Mouse (Mus musculus) embryonic facial prominence, embryonic 15.5 days (tissue): ENCODE measurements around the gene Tti1. TPM values are rescaled to one million over a fixed set of nuclear protein-coding genes. Genes with fewer than 3 reads are reported as not detected.

Experiments used
- ATAC-seq: fragments of 200-750 bp; cut with Nextera tagmentation; 2 replicates; pipeline ENCODE4 v1.8.0; 2017; ENCODE audit warnings: low read depth, moderate TSS enrichment; ENCODE audit not compliant: insufficient number of reproducible peaks, low FRiP score, low TSS enrichment
- H3K27ac ChIP-seq: fragments of 300-500 bp; sonication (generic); replicated peaks from 2 replicates; pipeline ENCODE4 v1.5.1; 2015; ENCODE audit warnings: mild to moderate bottlenecking, inconsistent platforms
- H3K27me3 ChIP-seq: fragments of 300-500 bp; sonication (generic); 2 replicates; pipeline ENCODE4 v1.6.1; 2015; ENCODE audit warnings: inconsistent platforms
- H3K36me3 ChIP-seq: fragments of 300-500 bp; sonication (generic); 2 replicates; pipeline ENCODE4 v1.6.1; 2015; ENCODE audit warnings: mild to moderate bottlenecking, inconsistent platforms
- H3K4me1 ChIP-seq: fragments of 300-500 bp; sonication (generic); 2 replicates; pipeline ENCODE4 v1.6.1; 2015; ENCODE audit warnings: inconsistent platforms
- H3K4me2 ChIP-seq: fragments of 300-500 bp; sonication (generic); replicated peaks from 2 replicates; pipeline ENCODE4 v1.6.1; 2015; ENCODE audit warnings: mild to moderate bottlenecking, inconsistent platforms
- H3K4me3 ChIP-seq: fragments of 300-500 bp; sonication (generic); replicated peaks from 2 replicates; pipeline ENCODE4 v1.5.1; 2015; ENCODE audit warnings: mild to moderate bottlenecking, inconsistent platforms
- H3K9ac ChIP-seq: fragments of 300-500 bp; sonication (generic); 2 replicates; pipeline ENCODE4 v1.6.1; 2015; ENCODE audit warnings: inconsistent platforms
- H3K9me3 ChIP-seq: fragments of 300-500 bp; sonication (generic); replicated peaks from 2 replicates; pipeline ENCODE4 v1.6.1; 2016; ENCODE audit warnings: inconsistent platforms
- WGBS: fragments of 180-500 bp; shearing (Covaris S2); methylation state at CpG from one replicate; pipeline ENCODE4 v1.1.7; 2015; 5-methylcytosine and 5-hydroxymethylcytosine counted together
- polyA plus RNA-seq: library from polyadenylated mRNA; unstranded; fragments of >200 nt; fragmentation: Nextera tagmentation; extraction: Ambion mirVana; gene quantifications from 2 replicates; pipeline ENCODE4 v1.2.1, GENCODE M21; 2015

Gene Tti1
- polyA plus RNA-seq, 1 experiment from 2014 or later, result 24.6 TPM

GRCm38 (mm10) chr2:157998817-157999216, 29.4 kb downstream of the Tti1 start:
- WGBS, result 66% methylated on average over 3 of the region's 3 CpGs

DNA sequence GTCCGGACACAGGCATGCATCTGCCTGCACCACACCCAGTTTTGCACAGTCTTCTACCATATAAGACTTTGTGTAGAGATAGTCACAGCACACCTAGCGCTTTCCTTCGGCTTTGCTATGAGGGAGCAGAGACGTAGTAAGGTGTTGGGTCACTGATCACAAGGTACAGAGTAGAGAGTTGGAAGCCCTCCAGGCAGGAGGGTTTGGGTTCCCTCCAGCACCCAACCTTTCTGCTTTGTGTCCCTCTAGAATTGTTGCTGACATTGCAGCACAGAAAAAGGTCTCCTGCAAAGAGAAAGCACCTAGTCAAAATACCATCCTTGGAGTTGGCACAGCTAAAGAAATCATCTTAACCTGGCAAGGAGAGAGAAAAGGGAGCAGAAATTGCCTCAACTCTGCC, 35.7 kb downstream of the Tti1 start:
- Histone ChIP-seq H3K36me3 (peaks cover 78% of the 10 kb centered on the region), H3K27me3 (no peaks in the 10 kb centered on the region), H3K4me3 (no peak overlapping the region), H3K9ac (no peak overlapping the region), H3K4me2 (no peak overlapping the region), H3K9me3 (no peaks in the 10 kb centered on the region), H3K4me1 (no peaks in the 10 kb centered on the region), H3K27ac (no peak overlapping the region)
- 87% methylated on average over 4 of the region's 4 CpGs for WGBS
- ATAC-seq, result no peak

More at GRCm38 (mm10) chr2:157998817-157999216, 29.4 kb downstream of the Tti1 start:
- Histone ChIP-seq H3K4me3 (no peak overlapping the region), H3K27ac (no peak overlapping the region), H3K9me3 (no peaks in the 10 kb centered on the region), H3K27me3 (no peaks in the 10 kb centered on the region), H3K4me2 (no peak overlapping the region), H3K4me1 (no peaks in the 10 kb centered on the region), H3K9ac (no peak overlapping the region), H3K36me3 (peaks cover 40% of the 10 kb centered on the region)
- no peak for ATAC-seq

- Histone ChIP-seq H3K9me3 (no peaks in the 10 kb centered on the region), H3K4me3 (no peak overlapping the region), H3K4me1 (no peaks in the 10 kb centered on the region), H3K27ac (no peak overlapping the region), H3K27me3 (no peaks in the 10 kb centered on the region), H3K36me3 (peaks cover 73% of the 10 kb centered on the region), H3K4me2 (no peak overlapping the region), H3K9ac (no peak overlapping the region)
- ATAC-seq, result no peak
- WGBS, result 80% methylated on average over 6 of the region's 6 CpGs
Observed at GRCm38 (mm10) chr2:157991026-157991425, 37.2 kb downstream of the Tti1 start.

DNA sequence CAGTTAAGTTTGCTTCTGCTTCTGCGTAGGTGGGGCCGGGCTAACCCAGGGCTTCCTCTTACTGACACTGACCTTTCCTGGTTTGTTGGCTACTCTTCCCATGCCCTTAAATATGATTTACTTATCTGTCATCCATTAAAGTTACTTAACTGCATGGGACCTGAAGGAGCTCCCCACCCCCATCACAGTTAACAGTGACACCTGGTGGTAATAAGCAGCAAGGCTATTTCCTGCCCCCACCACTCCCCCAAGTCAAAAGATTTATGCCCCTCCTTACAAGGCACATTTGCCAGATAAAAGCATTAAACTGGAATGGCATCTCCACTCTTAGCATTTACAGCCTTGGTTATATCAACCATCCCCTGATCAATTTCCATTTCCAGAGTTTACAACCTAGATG, 38.3 kb downstream of the Tti1 start:
- H3K4me2 ChIP-seq, result no peak overlapping the region
- no peaks in the 10 kb centered on the region for H3K27me3 ChIP-seq
- H3K36me3 ChIP-seq, result peaks cover 62% of the 10 kb centered on the region
- no peak overlapping the region for H3K9ac ChIP-seq
- H3K4me1 ChIP-seq, result no peaks in the 10 kb centered on the region
- no peak overlapping the region for H3K4me3 ChIP-seq
- no peak overlapping the region for H3K27ac ChIP-seq
- no peaks in the 10 kb centered on the region for H3K9me3 ChIP-seq
- ATAC-seq, result no peak
- WGBS, result 87% methylated on average over 2 of the region's 2 CpGs

GRCm38 (mm10) chr2:157988416-157989190, 39.6 kb downstream of the Tti1 start:
- no peak overlapping the region for H3K4me2 ChIP-seq
- H3K4me1 ChIP-seq, result no peaks in the 10 kb centered on the region
- ATAC-seq, result no peak
- H3K9me3 ChIP-seq, result no peaks in the 10 kb centered on the region
- H3K4me3 ChIP-seq, result no peak overlapping the region
- 81% methylated on average over 7 of the region's 7 CpGs for WGBS
- no peak overlapping the region for H3K9ac ChIP-seq
- H3K27me3 ChIP-seq, result no peaks in the 10 kb centered on the region
- no peak overlapping the region for H3K27ac ChIP-seq
- H3K36me3 ChIP-seq, result peaks cover 51% of the 10 kb centered on the region

DNA sequence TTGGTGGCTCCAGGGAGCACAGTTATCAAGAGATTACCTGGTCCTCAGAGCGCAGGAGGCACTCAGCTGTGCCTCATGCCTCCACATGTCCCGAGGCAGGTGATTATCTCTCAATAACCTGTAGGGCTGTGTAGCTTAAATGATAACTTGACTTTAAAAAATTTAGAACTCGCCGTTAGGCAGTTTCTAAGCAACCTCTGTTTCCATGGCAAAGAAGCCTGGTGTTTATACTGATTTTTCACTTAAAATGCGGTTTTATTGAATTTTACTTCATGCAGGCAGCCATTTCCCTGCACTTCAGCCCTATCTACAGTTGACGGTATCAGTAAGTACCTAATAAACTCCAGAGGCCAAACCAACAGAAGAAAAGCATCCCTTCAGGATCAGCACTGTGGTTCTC, 42.0 kb downstream of the Tti1 start:
- H3K4me3 ChIP-seq, result no peak overlapping the region
- H3K27me3 ChIP-seq, result no peaks in the 10 kb centered on the region
- H3K4me2 ChIP-seq, result no peak overlapping the region
- ATAC-seq, result no peak
- H3K36me3 ChIP-seq, result peaks cover 40% of the 10 kb centered on the region
- WGBS, result 77% methylated on average over 6 of the region's 6 CpGs
- no peaks in the 10 kb centered on the region for H3K4me1 ChIP-seq
- H3K27ac ChIP-seq, result no peak overlapping the region
- H3K9me3 ChIP-seq, result no peaks in the 10 kb centered on the region
- no peak overlapping the region for H3K9ac ChIP-seq

- H3K9me3 ChIP-seq, result no peaks in the 10 kb centered on the region
- WGBS, result 82% methylated on average over 4 of the region's 4 CpGs
- H3K27ac ChIP-seq, result no peak overlapping the region
- H3K9ac ChIP-seq, result no peak overlapping the region
- H3K4me2 ChIP-seq, result no peak overlapping the region
- H3K4me3 ChIP-seq, result no peak overlapping the region
- no peaks in the 10 kb centered on the region for H3K27me3 ChIP-seq
- peaks cover 34% of the 10 kb centered on the region for H3K36me3 ChIP-seq
- H3K4me1 ChIP-seq, result no peaks in the 10 kb centered on the region
- ATAC-seq, result no peak
Observed at GRCm38 (mm10) chr2:157985611-157986010, 42.6 kb downstream of the Tti1 start.

DNA sequence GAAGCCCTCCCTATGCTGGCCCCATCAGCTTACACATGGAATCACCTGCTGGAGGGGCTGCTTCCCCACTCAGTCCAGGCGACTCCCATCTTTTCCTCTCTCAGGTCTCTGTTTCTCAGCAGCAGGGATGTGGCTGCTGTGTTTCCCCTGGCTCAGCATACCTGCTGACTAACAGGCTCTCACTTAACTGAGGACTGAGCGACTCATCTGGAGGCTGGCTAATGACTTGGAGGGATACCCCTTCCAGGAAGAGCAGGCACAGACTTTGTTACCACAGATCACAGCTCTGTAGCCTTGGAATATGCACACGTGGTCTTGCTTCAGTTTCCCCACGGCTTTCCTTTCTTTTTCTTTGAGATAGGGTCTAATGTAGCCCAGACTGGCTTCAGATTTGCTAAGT, 45.0 kb downstream of the Tti1 start:
- ATAC-seq, result no peak
- no peaks in the 10 kb centered on the region for H3K4me1 ChIP-seq
- WGBS, result 80% methylated on average over 4 of the region's 4 CpGs

DNA sequence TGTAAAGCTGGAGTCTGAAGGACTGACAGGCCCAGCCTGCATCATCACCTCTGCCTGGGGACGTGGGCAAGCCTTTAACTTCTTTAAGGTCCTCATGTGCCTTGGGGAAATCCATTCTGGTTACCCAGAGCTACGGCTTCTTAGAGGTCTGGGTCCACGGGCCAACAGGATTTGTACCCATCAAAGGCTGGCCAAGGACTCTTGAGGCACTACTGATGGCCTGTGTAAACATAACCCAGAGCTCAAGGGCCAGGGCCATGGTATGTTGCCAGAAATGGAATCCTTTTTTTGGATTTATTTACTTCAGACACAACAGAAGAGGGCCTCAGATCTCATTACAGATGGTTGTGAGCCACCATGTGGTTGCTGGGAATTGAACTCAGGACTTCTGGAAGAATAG, 45.5 kb downstream of the Tti1 start:
- H3K9me3 ChIP-seq, result no peaks in the 10 kb centered on the region
- H3K27me3 ChIP-seq, result no peaks in the 10 kb centered on the region
- H3K4me1 ChIP-seq, result no peaks in the 10 kb centered on the region
- WGBS, result 87% methylated on average over 3 of the region's 3 CpGs
- ATAC-seq, result no peak
- no peak overlapping the region for H3K9ac ChIP-seq
- peaks cover 19% of the 10 kb centered on the region; the same call in 1 of the 2 replicates for H3K36me3 ChIP-seq
- H3K4me3 ChIP-seq, result no peak overlapping the region
- H3K27ac ChIP-seq, result no peak overlapping the region
- H3K4me2 ChIP-seq, result no peak overlapping the region

More for the DNA sequence above, 45.0 kb downstream of the Tti1 start:
- no peaks in the 10 kb centered on the region for H3K9me3 ChIP-seq
- no peak overlapping the region for H3K9ac ChIP-seq
- no peak overlapping the region for H3K4me2 ChIP-seq
- peaks cover 23% of the 10 kb centered on the region; the same call in 1 of the 2 replicates for H3K36me3 ChIP-seq
- H3K27ac ChIP-seq, result no peak overlapping the region
- no peaks in the 10 kb centered on the region for H3K27me3 ChIP-seq
- H3K4me3 ChIP-seq, result no peak overlapping the region

GRCm38 (mm10) chr2:157979241-157979640, 49.0 kb downstream of the Tti1 start:
- H3K27ac ChIP-seq, result no peak overlapping the region
- H3K9ac ChIP-seq, result no peak overlapping the region
- 67% methylated on average over 5 of the region's 5 CpGs for WGBS
- ATAC-seq, result no peak
- no peaks in the 10 kb centered on the region for H3K4me1 ChIP-seq
- no peak overlapping the region for H3K4me2 ChIP-seq
- no peaks in the 10 kb centered on the region for H3K9me3 ChIP-seq
- H3K27me3 ChIP-seq, result peaks cover 18% of the 10 kb centered on the region
- H3K36me3 ChIP-seq, result peaks cover 10% of the 10 kb centered on the region; the same call in 1 of the 2 replicates
- no peak overlapping the region for H3K4me3 ChIP-seq

DNA sequence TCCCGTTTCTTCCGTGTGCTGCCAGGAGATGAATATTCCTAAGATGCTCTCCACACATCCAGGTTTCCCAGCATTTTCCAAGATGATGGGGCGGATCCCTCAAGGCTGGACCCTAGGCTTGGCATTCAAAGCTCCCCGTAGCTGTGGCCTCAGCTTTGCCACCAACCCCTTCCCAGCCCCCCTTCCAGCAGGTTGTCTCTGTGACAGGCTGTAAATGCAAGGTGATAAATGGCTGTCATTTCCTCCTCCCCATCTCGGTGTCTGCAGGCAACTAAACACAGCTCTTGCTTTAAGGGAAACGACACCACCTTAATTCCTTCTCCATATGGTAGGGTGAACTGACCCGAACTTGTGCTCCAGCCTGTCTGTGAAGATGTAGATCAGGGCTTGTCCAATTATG, 52.6 kb downstream of the Tti1 start:
- Histone ChIP-seq H3K4me2 (no peak overlapping the region), H3K4me1 (no peaks in the 10 kb centered on the region), H3K9ac (no peak overlapping the region), H3K27ac (no peak overlapping the region), H3K4me3 (no peak overlapping the region), H3K9me3 (no peaks in the 10 kb centered on the region), H3K36me3 (no peaks in the 10 kb centered on the region), H3K27me3 (peaks cover 21% of the 10 kb centered on the region)
- ATAC-seq, result no peak
- 9% methylated on average over 7 of the region's 7 CpGs for WGBS
